Mouse (Mus musculus): ENCODE measurements at regions not wholly inside any gene's neighbourhood (a gene's known extent, or its start where the extent isn't known, plus 50 kb on each side); places are given as distances from the start of the nearest gene placed in this dataset.

DNA sequence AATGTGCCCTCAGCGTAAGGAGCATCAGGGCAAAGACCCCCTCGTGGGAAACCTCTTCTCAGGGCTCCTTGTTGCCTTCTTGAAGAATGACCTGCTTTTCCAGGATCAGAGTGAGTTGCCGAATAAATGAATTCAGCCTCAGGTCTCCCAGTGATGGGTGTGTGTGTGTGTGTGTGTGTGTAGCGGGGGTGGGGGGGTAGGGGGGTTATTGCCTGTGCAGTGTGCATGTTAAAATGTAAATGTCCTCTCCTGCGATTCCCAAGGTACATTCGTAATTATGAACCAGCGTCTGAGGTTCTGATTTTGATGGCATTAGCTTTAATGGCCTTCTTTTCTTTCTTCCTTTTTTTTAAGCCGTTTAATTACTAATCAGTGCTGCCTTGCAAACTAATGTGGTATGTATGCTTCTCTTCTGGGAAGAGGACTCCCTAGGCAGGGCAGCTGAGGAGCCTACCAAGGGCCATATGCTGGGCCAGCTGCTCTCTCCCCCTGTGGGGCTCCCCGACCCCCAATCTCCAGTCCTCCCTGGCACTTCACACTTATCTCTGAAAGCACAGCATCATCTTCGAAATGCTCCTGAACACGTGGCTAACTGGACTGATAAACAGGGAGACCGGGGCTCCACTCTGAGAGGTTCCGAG is 165.3 kb upstream of the Tle3 start:
- intact Hi-C loops (cut with DNase I), result no loop called here
- DNase-seq (ENCODE audit: low spot score), result no peak

GRCm38 (mm10) chr9:61207423-61208150 is 164.6 kb upstream of the Tle3 start:
- no peak for DNase-seq (ENCODE audit: low spot score)
- intact Hi-C loops (cut with DNase I), result no loop called here

DNA sequence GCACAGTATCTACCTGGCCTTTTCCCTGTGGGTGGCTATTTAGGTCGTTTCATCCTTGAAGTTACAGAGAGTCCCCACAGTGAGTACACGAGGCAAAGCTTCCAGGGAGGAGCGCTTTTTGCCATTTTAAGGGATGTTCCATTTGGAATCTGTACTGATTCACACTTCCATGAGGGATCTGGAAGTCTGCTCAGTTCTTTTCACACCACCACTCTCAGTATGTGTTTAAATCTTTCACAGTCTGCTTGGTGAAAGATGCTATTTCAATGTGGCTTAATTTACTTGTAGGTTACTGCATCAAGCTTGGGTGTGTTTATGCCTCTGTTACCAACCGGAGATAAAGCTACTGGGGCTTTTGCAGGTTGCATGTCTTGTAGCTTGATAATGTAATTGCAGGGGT is 160.5 kb upstream of the Tle3 start:
- intact Hi-C loops (cut with DNase I), result loop anchor here (5.0 kb wide), 1 partner anchor 164 kb away; no protein-coding TSS in a partner anchor
- DNase-seq (ENCODE audit: low spot score), result no peak

- intact Hi-C loops (cut with DNase I), result loop anchor here (5.0 kb wide), 3 partner anchors 42 to 168 kb away; no protein-coding TSS in a partner anchor
- peak; percentile 50 for DNase-seq (ENCODE audit: low spot score)
Observed at GRCm38 (mm10) chr9:61214943-61215342, 157.2 kb upstream of the Tle3 start.

GRCm38 (mm10) chr9:61216012-61216770 is 156.0 kb upstream of the Tle3 start:
- no peak for DNase-seq (ENCODE audit: low spot score)

GRCm38 (mm10) chr9:61220017-61220416 is 152.1 kb upstream of the Tle3 start:
- DNase-seq (ENCODE audit: low spot score), result no peak
- intact Hi-C loops (cut with DNase I), result no loop called here

More at GRCm38 (mm10) chr9:61216012-61216770, 156.0 kb upstream of the Tle3 start:
- intact Hi-C loops (cut with DNase I), result loop anchor here (5.0 kb wide), 2 partner anchors 41 to 151 kb away; no protein-coding TSS in a partner anchor

- DNase-seq (ENCODE audit: low spot score), result no peak
- intact Hi-C loops (cut with DNase I), result no loop called here
Observed at GRCm38 (mm10) chr9:61222212-61223003, 149.8 kb upstream of the Tle3 start.

- intact Hi-C loops (cut with DNase I), result no loop called here
- DNase-seq (ENCODE audit: low spot score), result no peak
Observed at GRCm38 (mm10) chr9:61225020-61225652, 147.0 kb upstream of the Tle3 start.

DNA sequence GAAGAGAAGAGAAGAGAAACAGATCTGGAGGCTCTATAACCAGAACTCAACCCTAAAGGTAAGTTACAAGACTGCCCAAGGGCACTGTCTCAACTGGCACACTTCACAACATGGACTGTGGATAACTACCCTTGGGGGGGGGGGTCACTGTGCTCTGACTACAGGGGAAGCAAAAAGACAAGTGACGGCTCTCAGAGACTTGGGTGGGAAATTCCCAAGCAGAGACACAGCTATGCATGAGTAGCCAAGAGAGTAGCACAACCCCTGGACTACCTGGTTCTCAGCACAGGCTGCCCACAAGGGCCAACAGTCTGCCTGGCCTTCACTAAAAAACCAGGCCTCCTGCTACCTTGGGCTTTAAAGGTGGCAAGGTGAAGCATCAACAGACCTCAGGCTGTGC is 146.3 kb upstream of the Tle3 start:
- no peak for DNase-seq (ENCODE audit: low spot score)
- intact Hi-C loops (cut with DNase I), result no loop called here

GRCm38 (mm10) chr9:61226596-61227384 is 145.4 kb upstream of the Tle3 start:
- intact Hi-C loops (cut with DNase I), result no loop called here
- DNase-seq (ENCODE audit: low spot score), result no peak

GRCm38 (mm10) chr9:61227492-61228229 is 144.5 kb upstream of the Tle3 start:
- no peak for DNase-seq (ENCODE audit: low spot score)
- intact Hi-C loops (cut with DNase I), result no loop called here

- intact Hi-C loops (cut with DNase I), result no loop called here
- no peak for DNase-seq (ENCODE audit: low spot score)
Observed at GRCm38 (mm10) chr9:61228230-61228631, 143.9 kb upstream of the Tle3 start.

DNA sequence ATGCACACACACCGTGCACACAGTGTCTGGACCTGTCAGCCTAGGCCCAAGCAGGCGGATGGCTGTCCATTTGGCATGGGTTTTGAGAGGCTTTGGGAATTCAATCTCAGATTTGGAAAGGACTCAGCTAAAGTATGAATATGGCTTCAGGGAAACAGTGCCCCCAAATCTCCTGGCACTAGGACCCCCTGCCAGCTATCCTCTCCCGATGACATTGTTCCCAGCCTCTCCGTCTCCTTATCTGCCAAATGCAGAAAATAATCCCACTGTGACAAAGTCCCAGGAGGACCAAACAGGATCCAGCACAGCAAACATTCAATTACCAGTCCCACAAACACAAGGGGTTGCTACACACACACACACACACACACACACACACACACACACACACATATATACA is 141.9 kb upstream of the Tle3 start:
- intact Hi-C loops (cut with DNase I), result loop anchor here (5.0 kb wide), 1 partner anchor 47 kb away; no protein-coding TSS in a partner anchor
- no peak for DNase-seq (ENCODE audit: low spot score)

DNA sequence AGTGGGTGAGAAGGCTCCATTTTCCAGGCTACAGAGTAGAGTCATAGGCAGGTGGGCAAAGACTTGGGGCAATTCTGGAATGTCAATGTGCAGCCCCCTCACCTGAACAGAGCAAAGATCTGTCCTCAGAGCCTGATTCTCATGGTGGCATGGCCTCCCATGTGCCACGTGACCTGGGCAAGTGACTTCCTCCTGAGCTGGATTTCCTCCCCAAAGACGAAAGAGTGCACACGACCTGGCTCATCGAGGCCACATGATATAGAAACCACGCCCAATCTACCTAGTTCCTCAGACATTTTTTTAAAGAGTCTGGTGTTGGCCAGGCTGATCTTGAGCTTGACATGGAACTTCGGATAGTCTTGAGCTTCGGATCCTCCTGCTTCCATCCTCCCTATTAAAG is 139.5 kb upstream of the Tle3 start:
- intact Hi-C loops (cut with DNase I), result loop anchor here (5.0 kb wide), 1 partner anchor 45 kb away; no protein-coding TSS in a partner anchor
- DNase-seq (ENCODE audit: low spot score), result no peak

GRCm38 (mm10) chr9:61233251-61233650 is 138.9 kb upstream of the Tle3 start:
- intact Hi-C loops (cut with DNase I), result loop anchor here (5.0 kb wide), 1 partner anchor 44 kb away; no protein-coding TSS in a partner anchor
- no peak for DNase-seq (ENCODE audit: low spot score)

- intact Hi-C loops (cut with DNase I), result no loop called here
- DNase-seq (ENCODE audit: low spot score), result no peak
Observed at GRCm38 (mm10) chr9:61235653-61236610, 136.2 kb upstream of the Tle3 start.
